Mouse (Mus musculus): ENCODE measurements around the gene Il10.

DNA sequence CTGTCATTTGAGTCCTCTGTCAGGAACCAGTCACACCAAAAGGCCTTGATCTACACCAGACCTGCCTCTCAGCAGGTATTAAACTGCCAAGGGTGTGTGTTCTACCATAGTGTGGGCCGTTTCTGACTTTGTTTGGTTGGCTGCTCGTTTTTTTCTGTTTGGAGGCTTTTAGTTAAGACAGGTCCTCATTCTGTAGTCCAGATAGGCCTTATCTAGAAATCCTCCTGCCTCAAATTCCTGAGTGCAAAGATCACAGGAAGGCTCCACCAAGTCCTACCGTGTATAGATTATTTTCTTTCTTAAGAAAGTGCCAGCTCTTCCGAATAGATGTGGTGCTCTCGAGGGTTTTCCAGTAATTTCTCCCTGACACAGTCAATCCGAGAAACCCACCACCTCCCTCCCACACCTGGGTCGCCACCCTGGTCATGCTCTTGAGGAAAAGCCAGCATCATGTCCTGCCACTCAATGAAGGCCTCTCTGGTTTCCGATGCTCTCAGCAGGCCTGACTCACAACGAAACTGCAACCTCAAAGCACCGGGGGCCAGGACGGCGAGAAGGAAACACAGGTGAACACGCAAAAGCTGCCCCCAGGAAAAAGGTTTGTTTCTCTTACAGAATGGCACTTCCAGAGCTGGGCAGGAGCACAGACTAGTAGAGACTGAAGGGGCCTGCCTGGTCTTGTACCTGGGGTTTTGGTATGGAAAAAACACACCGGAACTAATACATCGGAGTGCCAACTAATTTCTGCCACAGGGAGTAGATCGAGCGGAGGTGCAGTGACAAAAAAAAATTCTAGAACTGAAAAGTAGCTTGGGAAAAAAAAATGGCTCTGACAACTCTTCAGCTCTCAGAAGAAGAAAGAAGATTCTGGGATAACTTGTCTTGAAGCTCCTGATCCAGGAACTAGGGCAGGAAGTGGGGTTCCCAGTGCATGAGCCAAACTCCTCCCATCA, 9.2 kb upstream of the Il10 start:
- TF ChIP-seq CTCF (IDR thresholded peaks at IDR 0.05; ENCODE audit: low read depth) (no peak), EP300 (IDR thresholded peaks at IDR 0.05; ENCODE audit: low read depth) (no peak)
